Mouse (Mus musculus) c-Kit-positive CD71-positive TER-119-positive erythroid progenitor cells, embryonic 14.5 days (primary cell): ENCODE data around the gene Ufm1.

ENCODE experiments used
- DNase-seq: peaks from one replicate; pipeline ENCODE4 v3.0.0-alpha.2; 2013; ENCODE audit warnings: low spot score

Gene Ufm1

GRCm38 (mm10) chr3:53863383-53864220 lies at the start of gene Ufm1:
Gene Ufm1, minus strand, starts transcription at chr3:53863830.
- DNase-seq = peak; percentile 90

- no peak for DNase-seq
These were observed 27.2 kb upstream of the Ufm1 start for GRCm38 (mm10) chr3:53890619-53891540.

GRCm38 (mm10) chr3:53871596-53871995 lies 8.0 kb upstream of the Ufm1 start:
- no peak for DNase-seq

GRCm38 (mm10) chr3:53870482-53870881 lies 6.9 kb upstream of the Ufm1 start:
- no peak for DNase-seq

- no peak for DNase-seq
These were observed 5.6 kb upstream of the Ufm1 start for GRCm38 (mm10) chr3:53869263-53869662.

GRCm38 (mm10) chr3:53868212-53868611 lies 4.6 kb upstream of the Ufm1 start:
- no peak for DNase-seq

- no peak for DNase-seq
These were observed 8.8 kb downstream of the Ufm1 start for GRCm38 (mm10) chr3:53854831-53855230.

- DNase-seq = no peak
These were observed 9.4 kb downstream of the Ufm1 start for GRCm38 (mm10) chr3:53854261-53854660.

GRCm38 (mm10) chr3:53848262-53848661 lies 15.4 kb downstream of the Ufm1 start:
- DNase-seq = no peak

GRCm38 (mm10) chr3:53847726-53848125 lies 15.9 kb downstream of the Ufm1 start:
- no peak for DNase-seq

- DNase-seq = no peak
These were observed 17.3 kb downstream of the Ufm1 start for GRCm38 (mm10) chr3:53846206-53846928.

GRCm38 (mm10) chr3:53844786-53845185 lies 18.8 kb downstream of the Ufm1 start, which contains the start of gene Gm10985:
Gene Gm10985, plus strand, starts transcription at chr3:53845086.
- no peak for DNase-seq

GRCm38 (mm10) chr3:53834238-53834637 lies 29.4 kb downstream of the Ufm1 start:
- no peak for DNase-seq

GRCm38 (mm10) chr3:53813421-53813977 lies 50.1 kb downstream of the Ufm1 start:
- no peak for DNase-seq
